Mouse (Mus musculus) heart, embryonic 12.5 days (tissue): ENCODE results near the gene Tcf20. TPM values are rescaled to one million over a fixed set of nuclear protein-coding genes. Genes with fewer than 3 reads are reported as not detected.

Experiments
- ATAC-seq: fragments of 200-750 bp; cut with Nextera tagmentation; 2 replicates; pipeline ENCODE4 v1.8.0; 2017; ENCODE audit warnings: moderate TSS enrichment, moderate library complexity; ENCODE audit not compliant: insufficient number of reproducible peaks, low FRiP score
- H3K27ac ChIP-seq: fragments of 300-500 bp; sonication (generic); 2 replicates; pipeline ENCODE4 v1.5.1; 2016; ENCODE audit warnings: mild to moderate bottlenecking, moderate library complexity; ENCODE audit not compliant: poor library complexity, severe bottlenecking
- H3K27me3 ChIP-seq: fragments of 300-500 bp; sonication (generic); replicated peaks from 2 replicates; pipeline ENCODE4 v1.6.1; 2016; ENCODE audit warnings: mild to moderate bottlenecking, moderate library complexity
- H3K36me3 ChIP-seq: fragments of 300-500 bp; sonication (generic); 2 replicates; pipeline ENCODE4 v1.6.1; 2016; ENCODE audit warnings: mild to moderate bottlenecking, moderate library complexity
- H3K4me1 ChIP-seq: fragments of 300-500 bp; sonication (generic); replicated peaks from 2 replicates; pipeline ENCODE4 v1.6.1; 2016; ENCODE audit warnings: mild to moderate bottlenecking
- H3K4me2 ChIP-seq: fragments of 300-500 bp; sonication (generic); 2 replicates; pipeline ENCODE4 v1.6.1; 2016; ENCODE audit warnings: mild to moderate bottlenecking, moderate library complexity
- H3K4me3 ChIP-seq: fragments of 300-500 bp; sonication (generic); 2 replicates; pipeline ENCODE4 v1.5.1; 2016; ENCODE audit warnings: mild to moderate bottlenecking
- H3K9ac ChIP-seq: fragments of 300-500 bp; sonication (generic); 2 replicates; pipeline ENCODE4 v1.6.1; 2016; ENCODE audit warnings: mild to moderate bottlenecking, moderate library complexity
- H3K9me3 ChIP-seq: fragments of 300-500 bp; sonication (generic); replicated peaks from 2 replicates; pipeline ENCODE4 v1.6.1; 2016; ENCODE audit warnings: mild to moderate bottlenecking, moderate library complexity
- WGBS: fragments of 180-500 bp; shearing (Covaris S2); methylation state at CpG from one replicate; pipeline ENCODE4 v1.1.7; 2016; 5-methylcytosine and 5-hydroxymethylcytosine counted together
- microRNA-seq: library from miRNA; unstranded; fragments of <30 nt; microRNA quantifications from one replicate; pipeline ENCODE4, GENCODE M21; 2017
- polyA plus RNA-seq: library from polyadenylated mRNA; unstranded; fragments of >200 nt; fragmentation: Nextera tagmentation; extraction: Ambion mirVana; gene quantifications from 2 replicates; pipeline ENCODE4 v1.2.1, GENCODE M21; 2016

Gene Tcf20
- polyA plus RNA-seq, 1 experiment from 2014 or later = 5.4 TPM

- no peaks in the 10 kb centered on the region for H3K27me3 ChIP-seq
- 86% methylated on average over 9 of the region's 9 CpGs for WGBS
- H3K4me3 ChIP-seq = no peak within 1 kb of the TSS
- no peaks in the 10 kb centered on the region for H3K4me1 ChIP-seq
- H3K36me3 ChIP-seq = no peaks in the 10 kb centered on the region
- H3K9ac ChIP-seq = no peak within 1 kb of the TSS
- H3K4me2 ChIP-seq = no peak within 1 kb of the TSS
- H3K9me3 ChIP-seq = no peaks in the 10 kb centered on the region
- no peak within 1 kb of the TSS for H3K27ac ChIP-seq
- ATAC-seq = no peak
These were observed 223.8 kb downstream of the Tcf20 start, which contains the start of gene Cyp2d40 for GRCm38 (mm10) chr15:82763631-82764420. TSS of gene Cyp2d40 (minus strand) at chr15:82764183.

Small RNA genes within 50 kb of the gene (microRNA-seq; reads per million reads assigned to microRNA genes)
- gene Gm27618 = not detected
- 14.4 reads per million, percentile 29 among the genes with 10 or more reads in this experiment for gene Mir3080

Other genes starting within 250 kb of the Tcf20 start
- gene Cyp2d40, start 223.7 kb downstream of the Tcf20 start, polyA plus RNA-seq = not detected in 2 replicates
- not detected in 2 replicates for gene Cyp2d26, start 193.6 kb downstream of the Tcf20 start, polyA plus RNA-seq
- gene Nfam1, start 45.4 kb upstream of the Tcf20 start, polyA plus RNA-seq = 1.7 and 1.9 TPM in 2 replicates
- 58.9 and 68.8 TPM in 2 replicates for gene Serhl, start 101.6 kb upstream of the Tcf20 start, polyA plus RNA-seq
- gene Rrp7a, start 134.9 kb upstream of the Tcf20 start, polyA plus RNA-seq = 39.3 and 44.8 TPM in 2 replicates
- gene Poldip3, start 161.5 kb upstream of the Tcf20 start, polyA plus RNA-seq = 89.1 and 90.7 TPM in 2 replicates
- 132 and 136 TPM in 2 replicates for gene Cyb5r3, start 184.7 kb upstream of the Tcf20 start, polyA plus RNA-seq